Mouse (Mus musculus): Measurements from ENCODE around the gene Hamp.

- TF ChIP-seq CTCF (IDR thresholded peaks at IDR 0.05; ENCODE audit: low read depth, low read length) (no peak), POLR2A (IDR thresholded peaks at IDR 0.05; ENCODE audit: insufficient read depth, low read length) (no peak), EP300 (IDR thresholded peaks at IDR 0.05; ENCODE audit: insufficient read depth, low read depth, low read length) (no peak)
Measured at GRCm38 (mm10) chr7:30958109-30958865, 14.5 kb upstream of the Hamp start.
